Mouse (Mus musculus): ENCODE measurements at regions not wholly inside any gene's neighbourhood (a gene's known extent, or its start where the extent isn't known, plus 50 kb on each side); places are given as distances from the start of the nearest gene placed in this dataset.
"Not testable (repeated sequence)": the region's sequence is repeated elsewhere in the genome, so short reads cannot be mapped to it uniquely, and the experiment has no call there.

DNA sequence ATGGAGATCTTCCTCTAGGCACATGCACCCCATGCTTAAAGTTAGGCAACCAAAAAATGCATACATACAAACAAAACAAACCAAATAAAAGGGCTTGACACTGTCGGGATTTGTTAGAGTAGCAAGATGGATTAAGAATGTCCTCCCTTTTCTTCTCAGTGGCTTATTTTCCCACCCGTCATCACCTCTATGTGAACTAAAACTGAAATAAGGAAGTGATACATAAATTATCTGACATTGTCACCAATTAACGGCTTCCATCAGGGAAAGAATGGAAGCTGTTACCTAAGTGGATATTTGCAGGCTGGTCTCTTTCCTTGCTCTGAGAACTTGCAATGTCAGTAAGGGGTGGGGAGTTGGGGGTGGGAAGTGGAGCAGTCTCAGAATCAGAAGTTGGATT is 541.5 kb downstream of the Diaph3 start:
- Histone ChIP-seq H3K36me3 (ENCODE audit: control insufficient read depth, insufficient read depth, low read length) (no peaks in the 10 kb centered on the region), H3K4me2 (replicated peaks; ENCODE audit: low read depth, low read length) (no peak overlapping the region), H3K9me3 (ENCODE audit: control insufficient read depth, low read depth, low read length) (no peaks in the 10 kb centered on the region), H3K27me3 (ENCODE audit: control insufficient read depth, insufficient read depth, low read length) (no peaks in the 10 kb centered on the region), H3K9ac (replicated peaks; ENCODE audit: low read depth, low read length) (no peak overlapping the region), H3K4me3 (ENCODE audit: low read depth, low read length) (no peak overlapping the region), H3K4me1 (ENCODE audit: control insufficient read depth, insufficient read depth, low read length) (no peaks in the 10 kb centered on the region), H3K27ac (ENCODE audit: low read length) (no peak overlapping the region)
- WGBS = 61% methylated on average over 3 of the region's 3 CpGs
- no peak for ATAC-seq (ENCODE audit: insufficient number of reproducible peaks, insufficient read depth, low FRiP score, low read depth)

DNA sequence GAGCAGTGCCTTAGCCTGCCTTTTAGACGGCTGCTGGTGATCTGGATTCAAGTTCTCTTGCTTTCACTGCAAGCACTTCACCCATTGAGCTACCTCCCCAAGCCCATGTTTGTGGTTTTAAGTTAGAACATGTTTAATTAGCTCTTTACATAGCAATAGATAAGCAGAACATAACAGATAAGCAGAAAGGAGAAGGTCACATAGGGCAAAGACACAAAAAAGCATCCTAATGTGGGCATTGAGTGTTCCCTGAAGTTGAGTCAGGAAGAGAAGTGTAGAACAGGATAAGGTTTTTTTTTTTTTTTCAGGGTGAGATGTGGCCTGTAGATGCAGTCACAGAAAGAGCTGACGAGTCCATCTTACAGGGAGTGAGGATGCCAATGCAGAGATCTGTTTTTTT is 552.5 kb downstream of the Diaph3 start:
- no peak for ATAC-seq (ENCODE audit: insufficient number of reproducible peaks, insufficient read depth, low FRiP score, low read depth)
- H3K9ac ChIP-seq (replicated peaks; ENCODE audit: low read depth, low read length) = no peak overlapping the region
- H3K27me3 ChIP-seq (ENCODE audit: control insufficient read depth, insufficient read depth, low read length) = no peaks in the 10 kb centered on the region
- no peaks in the 10 kb centered on the region for H3K9me3 ChIP-seq (ENCODE audit: control insufficient read depth, low read depth, low read length)
- no peak overlapping the region for H3K4me2 ChIP-seq (replicated peaks; ENCODE audit: low read depth, low read length)
- H3K27ac ChIP-seq (ENCODE audit: low read length) = no peak overlapping the region
- H3K4me3 ChIP-seq (ENCODE audit: low read depth, low read length) = no peak overlapping the region
- WGBS = 84% methylated on average over 2 of the region's 2 CpGs
- H3K4me1 ChIP-seq (ENCODE audit: control insufficient read depth, insufficient read depth, low read length) = no peaks in the 10 kb centered on the region
- no peaks in the 10 kb centered on the region for H3K36me3 ChIP-seq (ENCODE audit: control insufficient read depth, insufficient read depth, low read length)

DNA sequence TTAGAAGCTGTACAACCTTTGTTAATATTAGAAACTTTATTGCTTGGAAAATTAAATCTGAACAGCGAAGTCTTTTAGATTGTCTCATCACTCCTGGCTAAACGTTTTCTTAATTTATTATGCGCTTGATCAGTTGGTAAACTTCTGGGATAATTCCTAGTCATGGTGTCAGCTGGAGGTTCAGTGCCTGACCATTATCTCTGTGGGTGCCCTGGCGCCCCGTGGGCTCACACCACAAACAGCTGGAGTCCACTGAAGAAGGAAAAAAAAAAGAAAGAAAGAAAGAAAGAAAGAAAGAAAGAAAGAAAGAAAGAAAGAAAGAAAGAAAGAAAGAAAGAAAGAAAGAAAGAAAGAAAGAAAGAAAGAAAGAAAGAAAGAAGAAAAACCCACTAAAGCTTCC is 555.1 kb downstream of the Diaph3 start:
- WGBS = 57% methylated on average over 5 of the region's 5 CpGs
- not testable (repeated sequence) for ATAC-seq (ENCODE audit: insufficient number of reproducible peaks, insufficient read depth, low FRiP score, low read depth)

DNA sequence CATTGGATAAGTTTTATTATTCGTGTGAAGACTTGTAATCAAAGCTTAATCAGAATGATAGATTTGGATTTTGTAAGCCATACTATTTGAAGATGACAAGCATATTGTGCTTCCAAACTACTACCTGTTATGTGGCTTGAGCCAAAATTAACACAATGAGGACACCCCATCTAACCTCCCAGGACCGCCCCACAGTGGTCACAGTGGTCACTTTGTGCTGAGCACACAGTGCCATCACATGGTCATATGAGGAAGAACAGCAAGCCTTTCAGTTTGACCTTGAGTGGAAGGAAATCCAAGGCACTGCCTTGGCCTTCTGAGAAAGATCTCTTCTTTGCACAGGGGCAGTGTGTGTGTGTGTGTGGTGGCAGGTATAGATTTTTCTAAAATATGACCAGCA is 578.3 kb downstream of the Diaph3 start:
- H3K9ac ChIP-seq (replicated peaks; ENCODE audit: low read depth, low read length) = no peak overlapping the region
- no peak overlapping the region for H3K4me3 ChIP-seq (ENCODE audit: low read depth, low read length)
- H3K27ac ChIP-seq (ENCODE audit: low read length) = no peak overlapping the region
- WGBS = 57% methylated on average over 2 of the region's 2 CpGs
- H3K27me3 ChIP-seq (ENCODE audit: control insufficient read depth, insufficient read depth, low read length) = no peaks in the 10 kb centered on the region
- no peak overlapping the region for H3K4me2 ChIP-seq (replicated peaks; ENCODE audit: low read depth, low read length)
- ATAC-seq (ENCODE audit: insufficient number of reproducible peaks, insufficient read depth, low FRiP score, low read depth) = no peak
- H3K36me3 ChIP-seq (ENCODE audit: control insufficient read depth, insufficient read depth, low read length) = no peaks in the 10 kb centered on the region
- H3K9me3 ChIP-seq (ENCODE audit: control insufficient read depth, low read depth, low read length) = no peaks in the 10 kb centered on the region
- H3K4me1 ChIP-seq (ENCODE audit: control insufficient read depth, insufficient read depth, low read length) = no peaks in the 10 kb centered on the region

More for the DNA sequence above, 555.1 kb downstream of the Diaph3 start:
- not testable (repeated sequence) for H3K4me2 ChIP-seq (replicated peaks; ENCODE audit: low read depth, low read length); H3K36me3 ChIP-seq (ENCODE audit: control insufficient read depth, insufficient read depth, low read length); H3K9ac ChIP-seq (replicated peaks; ENCODE audit: low read depth, low read length); H3K4me1 ChIP-seq (ENCODE audit: control insufficient read depth, insufficient read depth, low read length); H3K27me3 ChIP-seq (ENCODE audit: control insufficient read depth, insufficient read depth, low read length); H3K4me3 ChIP-seq (ENCODE audit: low read depth, low read length); H3K27ac ChIP-seq (ENCODE audit: low read length); H3K9me3 ChIP-seq (ENCODE audit: control insufficient read depth, low read depth, low read length)

DNA sequence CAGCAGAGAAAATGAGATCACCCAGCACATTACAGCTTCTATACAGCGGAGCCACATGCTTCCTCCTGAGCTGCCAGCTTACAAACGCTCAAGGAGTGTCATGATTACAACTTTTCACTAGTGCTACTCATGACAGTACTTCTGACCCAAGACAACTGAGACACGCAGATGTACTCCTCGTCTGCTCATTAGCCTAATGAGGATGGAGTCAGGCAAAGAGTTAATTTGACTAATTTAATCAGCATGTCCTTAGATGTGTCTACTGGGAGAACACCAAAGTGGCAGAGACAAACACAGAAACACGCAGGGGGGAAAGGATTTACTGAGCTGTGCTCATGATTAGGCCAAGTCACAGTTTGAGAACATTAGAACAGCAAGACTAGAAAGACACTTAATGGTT is 603.0 kb downstream of the Diaph3 start:
- no peak overlapping the region for H3K9ac ChIP-seq (replicated peaks; ENCODE audit: low read depth, low read length)
- WGBS = 78% methylated on average over 5 of the region's 5 CpGs
- no peak for ATAC-seq (ENCODE audit: insufficient number of reproducible peaks, insufficient read depth, low FRiP score, low read depth)
- H3K9me3 ChIP-seq (ENCODE audit: control insufficient read depth, low read depth, low read length) = no peaks in the 10 kb centered on the region
- H3K4me2 ChIP-seq (replicated peaks; ENCODE audit: low read depth, low read length) = no peak overlapping the region
- H3K27ac ChIP-seq (ENCODE audit: low read length) = no peak overlapping the region
- no peaks in the 10 kb centered on the region for H3K36me3 ChIP-seq (ENCODE audit: control insufficient read depth, insufficient read depth, low read length)
- no peaks in the 10 kb centered on the region for H3K4me1 ChIP-seq (ENCODE audit: control insufficient read depth, insufficient read depth, low read length)
- no peaks in the 10 kb centered on the region for H3K27me3 ChIP-seq (ENCODE audit: control insufficient read depth, insufficient read depth, low read length)
- H3K4me3 ChIP-seq (ENCODE audit: low read depth, low read length) = no peak overlapping the region

DNA sequence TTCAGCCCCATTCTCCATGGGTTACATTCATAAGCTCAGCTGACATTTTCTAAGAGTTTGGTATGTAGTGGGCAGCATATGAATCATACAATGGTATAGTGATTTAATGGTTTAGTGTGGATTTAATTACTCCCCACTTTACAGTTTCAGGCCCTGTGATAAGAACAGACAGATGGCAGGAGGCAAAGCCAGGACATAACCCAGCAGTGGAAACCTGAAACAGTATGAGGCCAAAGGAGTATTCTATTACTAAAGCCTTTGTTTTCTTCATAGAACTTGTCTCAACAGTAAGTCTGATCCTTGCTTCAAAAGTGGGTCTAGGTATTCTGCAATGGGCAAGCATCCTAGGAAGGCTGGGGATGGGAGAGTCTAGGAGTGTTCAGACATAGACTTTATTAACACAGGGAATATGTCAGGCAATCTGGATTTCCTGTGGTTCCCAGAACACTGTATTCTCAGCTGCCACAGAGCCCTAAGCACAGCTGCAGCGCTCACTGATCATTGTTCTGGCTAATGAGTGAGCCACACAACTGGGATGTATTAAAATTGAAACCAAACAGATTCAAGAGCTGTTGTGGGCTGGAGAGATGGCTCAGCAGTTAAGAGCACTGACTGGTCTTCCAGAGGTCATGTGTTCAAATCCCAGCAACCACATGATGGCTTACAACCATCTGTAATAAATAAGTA is 604.6 kb downstream of the Diaph3 start:
- ATAC-seq (ENCODE audit: insufficient number of reproducible peaks, insufficient read depth, low FRiP score, low read depth) = no peak
- no peak overlapping the region for H3K4me3 ChIP-seq (ENCODE audit: low read depth, low read length)
- 87% methylated on average over 1 of the region's 1 CpGs for WGBS

DNA sequence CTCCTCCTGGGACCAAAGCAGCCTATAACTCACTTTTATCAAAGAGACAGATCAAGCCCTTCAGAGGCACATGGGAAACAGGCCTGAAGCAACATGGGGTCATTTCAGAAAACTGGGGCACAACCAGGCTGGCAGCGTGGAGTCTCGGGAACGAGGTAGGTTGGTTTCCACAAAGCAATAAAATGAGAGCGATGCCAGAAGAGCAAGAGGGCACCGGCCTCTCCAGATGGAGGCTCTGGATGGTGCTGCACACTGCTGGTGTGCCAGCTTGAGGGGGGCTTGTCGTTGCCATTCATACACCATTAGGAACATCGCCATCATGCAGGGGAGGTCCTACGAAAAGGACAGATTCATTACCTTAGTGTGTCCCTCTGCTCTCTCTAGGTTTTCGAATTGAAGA is 630.6 kb downstream of the Diaph3 start:
- WGBS = 92% methylated on average over 9 of the region's 9 CpGs

More for the DNA sequence above, 604.6 kb downstream of the Diaph3 start:
- Histone ChIP-seq H3K4me2 (replicated peaks; ENCODE audit: low read depth, low read length) (no peak overlapping the region), H3K36me3 (ENCODE audit: control insufficient read depth, insufficient read depth, low read length) (no peaks in the 10 kb centered on the region), H3K27ac (ENCODE audit: low read length) (no peak overlapping the region), H3K27me3 (ENCODE audit: control insufficient read depth, insufficient read depth, low read length) (no peaks in the 10 kb centered on the region), H3K4me1 (ENCODE audit: control insufficient read depth, insufficient read depth, low read length) (no peaks in the 10 kb centered on the region), H3K9me3 (ENCODE audit: control insufficient read depth, low read depth, low read length) (no peaks in the 10 kb centered on the region), H3K9ac (replicated peaks; ENCODE audit: low read depth, low read length) (no peak overlapping the region)

DNA sequence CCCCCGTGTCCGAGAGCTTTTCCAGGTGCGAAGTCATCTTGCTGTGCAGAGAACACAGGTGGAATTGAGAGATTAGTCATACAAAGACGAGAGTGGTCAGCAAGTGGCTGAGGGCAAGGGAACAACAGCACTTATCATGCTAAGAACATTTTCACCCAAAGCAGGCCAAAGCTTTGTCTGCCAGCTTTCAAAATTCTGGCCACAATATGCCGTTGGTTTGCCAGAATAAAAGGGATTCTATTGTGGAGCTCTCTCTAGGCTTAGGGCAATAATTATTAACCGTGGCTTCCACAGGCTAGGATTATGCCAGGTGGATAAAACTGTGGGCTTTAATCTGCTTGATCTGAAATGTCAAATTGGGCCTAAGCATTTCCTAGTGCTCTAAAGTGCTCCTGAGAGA is 631.3 kb downstream of the Diaph3 start:
- Histone ChIP-seq H3K4me1 (ENCODE audit: control insufficient read depth, insufficient read depth, low read length) (no peaks in the 10 kb centered on the region), H3K27me3 (ENCODE audit: control insufficient read depth, insufficient read depth, low read length) (no peaks in the 10 kb centered on the region), H3K27ac (ENCODE audit: low read length) (no peak overlapping the region), H3K36me3 (ENCODE audit: control insufficient read depth, insufficient read depth, low read length) (no peaks in the 10 kb centered on the region), H3K9ac (replicated peaks; ENCODE audit: low read depth, low read length) (no peak overlapping the region), H3K9me3 (ENCODE audit: control insufficient read depth, low read depth, low read length) (no peaks in the 10 kb centered on the region), H3K4me3 (ENCODE audit: low read depth, low read length) (no peak overlapping the region), H3K4me2 (replicated peaks; ENCODE audit: low read depth, low read length) (no peak overlapping the region)
- no peak for ATAC-seq (ENCODE audit: insufficient number of reproducible peaks, insufficient read depth, low FRiP score, low read depth)
- WGBS = 84% methylated on average over 6 of the region's 6 CpGs

More for the DNA sequence above, 630.6 kb downstream of the Diaph3 start:
- Histone ChIP-seq H3K4me1 (ENCODE audit: control insufficient read depth, insufficient read depth, low read length) (no peaks in the 10 kb centered on the region), H3K27me3 (ENCODE audit: control insufficient read depth, insufficient read depth, low read length) (no peaks in the 10 kb centered on the region), H3K9me3 (ENCODE audit: control insufficient read depth, low read depth, low read length) (no peaks in the 10 kb centered on the region), H3K9ac (replicated peaks; ENCODE audit: low read depth, low read length) (no peak overlapping the region), H3K36me3 (ENCODE audit: control insufficient read depth, insufficient read depth, low read length) (no peaks in the 10 kb centered on the region), H3K4me3 (ENCODE audit: low read depth, low read length) (no peak overlapping the region), H3K4me2 (replicated peaks; ENCODE audit: low read depth, low read length) (no peak overlapping the region), H3K27ac (ENCODE audit: low read length) (no peak overlapping the region)
- no peak for ATAC-seq (ENCODE audit: insufficient number of reproducible peaks, insufficient read depth, low FRiP score, low read depth)

DNA sequence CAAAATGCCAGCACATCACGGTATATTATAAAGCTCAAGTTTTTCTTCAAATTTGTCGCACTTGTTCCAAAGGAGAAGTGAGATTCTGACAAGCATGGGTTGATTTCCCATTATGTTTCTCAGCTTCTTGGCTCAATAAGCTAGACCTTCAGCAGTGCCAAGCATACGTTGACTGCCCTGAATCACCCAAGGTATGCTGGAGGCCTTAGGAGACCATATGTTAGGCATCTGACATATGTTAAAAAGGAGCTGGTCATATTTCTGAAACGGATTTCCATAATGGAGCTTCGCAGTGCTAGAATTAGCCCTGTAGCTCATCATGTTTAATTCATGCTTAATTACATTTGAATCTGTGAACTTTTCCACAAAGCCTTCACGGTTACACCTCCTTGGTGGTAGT is 634.7 kb downstream of the Diaph3 start:
- Histone ChIP-seq H3K4me2 (replicated peaks; ENCODE audit: low read depth, low read length) (no peak overlapping the region), H3K4me1 (ENCODE audit: control insufficient read depth, insufficient read depth, low read length) (no peaks in the 10 kb centered on the region), H3K9me3 (ENCODE audit: control insufficient read depth, low read depth, low read length) (no peaks in the 10 kb centered on the region), H3K27ac (ENCODE audit: low read length) (no peak overlapping the region), H3K36me3 (ENCODE audit: control insufficient read depth, insufficient read depth, low read length) (no peaks in the 10 kb centered on the region), H3K9ac (replicated peaks; ENCODE audit: low read depth, low read length) (no peak overlapping the region), H3K4me3 (ENCODE audit: low read depth, low read length) (no peak overlapping the region), H3K27me3 (ENCODE audit: control insufficient read depth, insufficient read depth, low read length) (no peaks in the 10 kb centered on the region)
- ATAC-seq (ENCODE audit: insufficient number of reproducible peaks, insufficient read depth, low FRiP score, low read depth) = no peak
- WGBS = 89% methylated on average over 6 of the region's 6 CpGs

Measured in stomach, embryonic 14.5 days (tissue).